Mouse (Mus musculus) brain, adult 2 months (tissue): ENCODE measurements at regions not wholly inside any gene's neighbourhood (a gene's known extent, or its start where the extent isn't known, plus 50 kb on each side); places are given as distances from the start of the nearest gene placed in this dataset.
"Not testable (repeated sequence)": the region's sequence is repeated elsewhere in the genome, so short reads cannot be mapped to it uniquely, and the experiment has no call there.

Experiments used
- DNase-seq: peaks from one replicate; pipeline ENCODE4 v3.0.0; 2011; ENCODE audit warnings: low read depth, low spot score

GRCm38 (mm10) chr4:131159712-131160111 lies 215.5 kb downstream of the Matn1 start:
- DNase-seq = peak; percentile 39

- DNase-seq = peak; percentile 15
Observed at GRCm38 (mm10) chr4:131160135-131160534, 215.9 kb downstream of the Matn1 start.

GRCm38 (mm10) chr4:131161501-131161900 lies 217.3 kb downstream of the Matn1 start:
- peak; percentile 73 for DNase-seq

GRCm38 (mm10) chr4:131163782-131164315 lies 219.7 kb downstream of the Matn1 start:
- DNase-seq = no peak

- DNase-seq = no peak
Observed at GRCm38 (mm10) chr4:131166574-131167270, 222.5 kb downstream of the Matn1 start.

- no peak for DNase-seq
Observed at GRCm38 (mm10) chr4:131167921-131168320, 223.7 kb downstream of the Matn1 start.

GRCm38 (mm10) chr4:131173783-131174460 lies 229.7 kb downstream of the Matn1 start:
- no peak for DNase-seq

- DNase-seq = no peak
Observed at GRCm38 (mm10) chr4:131176701-131177100, 232.5 kb downstream of the Matn1 start.

- no peak for DNase-seq
Observed at GRCm38 (mm10) chr4:131177889-131178288, 233.7 kb downstream of the Matn1 start.

GRCm38 (mm10) chr4:131178642-131179041 lies 234.5 kb downstream of the Matn1 start:
- not testable (repeated sequence) for DNase-seq

- peak; percentile 73 for DNase-seq
Observed at GRCm38 (mm10) chr4:131188066-131188465, 243.9 kb downstream of the Matn1 start.

- DNase-seq = peak; percentile 88
Observed at GRCm38 (mm10) chr4:131191106-131191880, 247.1 kb downstream of the Matn1 start.

GRCm38 (mm10) chr4:131193900-131194419 lies 249.8 kb downstream of the Matn1 start:
- DNase-seq = no peak

- DNase-seq = peak; percentile 33
Observed at GRCm38 (mm10) chr4:131196147-131196546, 252.0 kb downstream of the Matn1 start.

- no peak for DNase-seq
Observed at GRCm38 (mm10) chr4:131203721-131204120, 259.5 kb downstream of the Matn1 start.

- DNase-seq = no peak
Observed at GRCm38 (mm10) chr4:131204722-131205121, 260.5 kb downstream of the Matn1 start.

GRCm38 (mm10) chr4:131205127-131205526 lies 260.9 kb downstream of the Matn1 start:
- peak; percentile 34 for DNase-seq

GRCm38 (mm10) chr4:131205685-131206084 lies 261.5 kb downstream of the Matn1 start:
- peak; percentile 98 for DNase-seq

- DNase-seq = no peak
Observed at GRCm38 (mm10) chr4:131206181-131206885, 262.1 kb downstream of the Matn1 start.

GRCm38 (mm10) chr4:131206886-131207200 lies 262.7 kb downstream of the Matn1 start:
- no peak for DNase-seq

GRCm38 (mm10) chr4:131207249-131207648 lies 263.1 kb downstream of the Matn1 start:
- no peak for DNase-seq
